Mouse (Mus musculus) brown adipose tissue, adult 24 weeks (tissue): ENCODE data around the gene Slc6a12. TPM values are rescaled to one million over a fixed set of nuclear protein-coding genes. Genes with fewer than 3 reads are reported as not detected.
"Not testable (repeated sequence)": the region's sequence is repeated elsewhere in the genome, so short reads cannot be mapped to it uniquely, and the experiment has no call there.

Experiments used
- H3K27ac ChIP-seq: fragments of 200-500 bp; replicated peaks from 2 replicates; pipeline ENCODE4 v1.5.1; 2012; ENCODE audit warnings: low read depth, mild to moderate bottlenecking, low read length
- H3K4me1 ChIP-seq: fragments of 200-500 bp; 2 replicates; pipeline ENCODE4 v1.6.1; 2012; ENCODE audit warnings: low read length, mixed read lengths; ENCODE audit not compliant: control insufficient read depth, insufficient read depth, insufficient read length
- H3K4me3 ChIP-seq: fragments of 200-500 bp; 2 replicates; pipeline ENCODE4 v1.5.1; 2012; ENCODE audit warnings: low read depth, mild to moderate bottlenecking, low read length, moderate library complexity; ENCODE audit not compliant: insufficient read depth
- polyA plus RNA-seq: library from polyadenylated mRNA; stranded (reverse); fragments of >200 nt; gene quantifications from 2 replicates; pipeline ENCODE4 v1.2.4, GENCODE M21; 2012; ENCODE audit not compliant: missing spikeins, insufficient read depth, insufficient read length

Slc6a12 gene
- polyA plus RNA-seq, 1 experiment: 1.6 TPM

- H3K27ac ChIP-seq: no peak overlapping the region
- no peak overlapping the region for H3K4me3 ChIP-seq
- H3K4me1 ChIP-seq: peaks cover 7% of the 10 kb centered on the region; the same call in 1 of the 2 replicates
These were observed 12.9 kb upstream of the Slc6a12 start for GRCm38 (mm10) chr6:121329848-121330508.

DNA sequence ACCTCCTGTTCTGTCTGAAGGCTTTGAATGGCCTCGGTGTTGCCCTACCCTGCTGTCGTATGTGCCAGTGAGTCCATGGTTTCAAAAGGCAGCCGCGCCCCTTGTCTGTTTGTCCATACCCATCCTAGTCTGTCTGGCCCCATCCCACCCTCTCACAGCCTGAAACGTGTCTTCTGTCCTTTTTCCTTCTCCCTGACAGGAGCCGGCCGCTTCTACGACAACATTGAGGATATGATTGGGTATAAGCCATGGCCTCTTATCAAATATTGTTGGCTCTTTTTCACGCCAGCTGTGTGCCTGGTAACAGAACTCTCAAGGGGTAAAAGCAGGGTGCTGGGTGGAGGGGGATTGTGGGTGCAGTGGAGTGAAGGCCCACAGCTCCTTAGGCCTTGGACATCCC is 7.0 kb upstream of the Slc6a12 start:
- H3K27ac ChIP-seq: no peak overlapping the region
- H3K4me3 ChIP-seq: no peak overlapping the region
- H3K4me1 ChIP-seq: no peaks in the 10 kb centered on the region

DNA sequence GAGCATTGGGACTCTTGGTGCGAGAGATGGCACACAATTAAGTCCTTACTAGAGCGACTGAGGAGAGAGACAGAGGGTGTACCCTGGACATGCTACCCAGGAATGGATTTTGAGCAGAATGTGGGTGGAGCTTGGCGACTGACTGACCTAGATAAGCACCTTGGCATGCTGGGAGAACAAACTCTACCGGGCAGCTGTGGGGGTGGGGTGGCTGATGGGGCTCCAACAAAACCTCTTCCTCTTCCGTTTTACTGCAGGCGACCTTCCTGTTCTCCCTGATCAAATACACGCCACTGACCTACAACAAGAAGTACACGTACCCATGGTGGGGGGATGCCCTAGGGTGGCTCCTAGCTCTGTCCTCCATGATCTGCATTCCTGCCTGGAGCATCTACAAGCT is 6.3 kb upstream of the Slc6a12 start:
- no peaks in the 10 kb centered on the region for H3K4me1 ChIP-seq
- H3K27ac ChIP-seq: no peak overlapping the region
- H3K4me3 ChIP-seq: no peak overlapping the region

DNA sequence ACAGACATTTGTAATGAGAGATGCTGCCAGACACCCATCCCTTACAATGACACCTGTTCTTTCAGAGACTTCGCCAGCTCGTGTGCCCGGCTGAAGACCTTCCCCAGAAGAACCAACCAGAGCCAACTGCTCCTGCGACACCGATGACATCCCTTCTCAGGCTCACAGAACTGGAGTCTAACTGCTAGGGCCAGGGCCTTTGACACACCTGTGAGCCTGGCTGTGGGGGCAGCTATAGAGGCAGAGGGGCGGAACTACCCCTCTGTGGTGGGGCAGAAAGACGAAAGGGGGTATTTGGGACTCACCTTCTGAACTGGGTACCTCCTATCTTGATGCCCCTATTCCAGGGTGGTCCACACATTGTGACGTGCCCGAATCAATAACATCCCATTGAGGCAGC is 5.6 kb upstream of the Slc6a12 start:
- no peak overlapping the region for H3K27ac ChIP-seq
- no peaks in the 10 kb centered on the region for H3K4me1 ChIP-seq
- H3K4me3 ChIP-seq: no peak overlapping the region

DNA sequence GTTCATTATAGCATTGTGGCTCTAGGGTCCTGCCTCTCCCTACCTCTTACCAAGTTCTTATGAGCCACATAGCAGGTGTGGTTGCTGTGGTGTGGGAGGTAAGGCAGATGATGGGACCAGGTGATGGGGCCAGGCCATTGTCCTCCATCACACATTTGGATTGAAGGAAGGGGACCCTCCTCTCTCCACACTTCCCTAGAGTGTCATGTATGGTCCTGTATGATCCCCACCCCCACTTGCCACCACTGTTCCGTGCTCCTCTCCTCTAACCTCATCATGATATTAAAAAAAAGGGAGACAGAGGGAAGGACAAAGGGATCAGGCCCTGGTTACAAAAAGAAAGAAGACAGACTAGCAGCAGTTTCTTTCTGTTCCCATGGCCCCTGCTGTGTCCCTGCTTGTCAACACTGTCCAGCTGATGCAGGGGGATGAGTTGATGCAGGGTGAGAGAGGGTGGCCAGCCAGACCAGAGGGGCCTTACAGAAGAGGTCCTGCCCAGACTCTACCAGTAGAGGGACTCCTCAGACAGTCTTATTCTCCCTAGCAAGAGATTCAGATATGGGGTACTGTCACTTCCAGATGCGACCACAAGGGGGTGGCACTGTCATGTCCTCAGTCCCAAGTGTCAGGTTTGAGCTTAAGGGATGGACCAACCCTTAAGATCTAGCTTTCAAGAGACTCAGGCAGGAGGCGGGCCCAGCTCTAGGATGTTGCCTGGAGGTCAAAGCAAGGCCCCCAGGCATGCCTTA is 4.9 kb upstream of the Slc6a12 start:
- no peak overlapping the region for H3K4me3 ChIP-seq
- no peak overlapping the region for H3K27ac ChIP-seq
- H3K4me1 ChIP-seq: no peaks in the 10 kb centered on the region

GRCm38 (mm10) chr6:121338519-121338896 is 4.4 kb upstream of the Slc6a12 start:
- H3K27ac ChIP-seq: no peak overlapping the region
- H3K4me3 ChIP-seq: no peak overlapping the region
- H3K4me1 ChIP-seq: no peaks in the 10 kb centered on the region

GRCm38 (mm10) chr6:121341650-121342049 is 1.2 kb upstream of the Slc6a12 start:
- Histone ChIP-seq H3K4me3 (no peak overlapping the region), H3K27ac (no peak overlapping the region), H3K4me1 (no peaks in the 10 kb centered on the region)

DNA sequence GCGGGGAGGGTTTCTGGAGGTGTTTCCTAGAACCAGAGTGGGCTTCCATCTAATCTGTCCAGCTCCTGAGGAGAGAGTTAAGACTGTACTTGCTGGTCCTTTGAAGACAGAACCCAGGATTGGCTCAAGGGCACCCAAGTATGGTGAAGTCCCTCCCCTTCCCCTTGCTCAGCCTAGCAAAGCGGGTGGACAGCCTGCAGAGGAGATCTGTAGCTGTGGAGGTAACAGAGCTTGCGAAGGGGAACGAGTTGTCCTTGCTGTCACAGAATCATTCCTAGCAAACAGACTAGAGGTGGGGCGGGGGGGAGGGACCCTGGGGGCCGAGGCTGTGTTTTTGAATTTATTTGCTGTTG is 871 bp downstream of the Slc6a12 start:
- no peaks in the 10 kb centered on the region for H3K4me1 ChIP-seq
- no peak overlapping the region for H3K4me3 ChIP-seq
- H3K27ac ChIP-seq: no peak overlapping the region

DNA sequence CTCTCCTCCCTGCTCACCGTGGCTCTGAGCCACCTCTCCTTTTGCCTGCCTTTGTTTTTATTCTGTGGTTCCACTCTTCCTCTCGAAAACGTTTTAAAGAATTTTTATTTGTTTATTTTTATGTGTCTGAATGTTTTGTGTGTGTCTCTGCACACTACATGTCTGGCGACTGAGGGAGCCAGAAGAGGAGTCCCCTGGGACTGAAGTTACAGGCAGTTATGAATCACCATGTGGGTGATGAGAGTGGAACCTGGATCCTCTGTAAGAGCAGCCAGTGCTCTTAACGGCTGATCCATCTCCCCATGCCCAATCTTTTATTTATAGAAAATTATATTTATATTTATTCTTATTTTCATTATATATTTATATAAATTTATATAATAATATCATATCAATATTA is 1.5 kb downstream of the Slc6a12 start:
- no peak overlapping the region for H3K27ac ChIP-seq
- H3K4me3 ChIP-seq: no peak overlapping the region
- no peaks in the 10 kb centered on the region for H3K4me1 ChIP-seq

- H3K27ac ChIP-seq: no peak overlapping the region
- no peaks in the 10 kb centered on the region for H3K4me1 ChIP-seq
- peak overlapping the region; percentile 36; the same call in 1 of the 2 replicates for H3K4me3 ChIP-seq
These were observed 3.6 kb downstream of the Slc6a12 start for GRCm38 (mm10) chr6:121346428-121346827.

GRCm38 (mm10) chr6:121352276-121352675 is 9.4 kb downstream of the Slc6a12 start:
- Histone ChIP-seq H3K4me1 (no peaks in the 10 kb centered on the region), H3K4me3 (no peak overlapping the region), H3K27ac (no peak overlapping the region)

- no peak overlapping the region for H3K27ac ChIP-seq
- H3K4me3 ChIP-seq: no peak overlapping the region
- H3K4me1 ChIP-seq: no peaks in the 10 kb centered on the region
These were observed 13.2 kb downstream of the Slc6a12 start for GRCm38 (mm10) chr6:121356041-121356440.

GRCm38 (mm10) chr6:121357232-121357631 is 14.4 kb downstream of the Slc6a12 start:
- no peak overlapping the region for H3K4me3 ChIP-seq
- H3K27ac ChIP-seq: no peak overlapping the region
- H3K4me1 ChIP-seq: no peaks in the 10 kb centered on the region

DNA sequence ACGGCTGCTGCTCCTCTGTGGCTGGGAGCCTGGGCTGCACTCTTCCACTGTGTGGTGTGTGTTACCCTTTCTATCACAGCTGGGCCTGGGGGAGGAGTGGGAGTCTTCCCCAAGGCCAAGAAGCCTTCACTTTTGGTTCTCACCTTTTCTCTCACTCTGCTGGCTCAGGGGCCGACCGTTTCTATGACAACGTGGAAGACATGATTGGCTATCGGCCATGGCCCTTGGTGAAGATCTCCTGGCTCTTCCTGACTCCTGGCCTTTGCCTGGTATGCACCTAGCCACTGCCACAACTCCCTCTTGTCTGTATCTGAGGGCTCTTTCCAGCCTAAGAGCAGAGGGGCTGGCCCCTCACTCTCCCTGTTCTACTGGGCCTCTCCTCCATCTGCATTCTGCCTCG is 20.2 kb downstream of the Slc6a12 start:
- no peaks in the 10 kb centered on the region for H3K4me1 ChIP-seq
- H3K27ac ChIP-seq: no peak overlapping the region
- no peak overlapping the region for H3K4me3 ChIP-seq

DNA sequence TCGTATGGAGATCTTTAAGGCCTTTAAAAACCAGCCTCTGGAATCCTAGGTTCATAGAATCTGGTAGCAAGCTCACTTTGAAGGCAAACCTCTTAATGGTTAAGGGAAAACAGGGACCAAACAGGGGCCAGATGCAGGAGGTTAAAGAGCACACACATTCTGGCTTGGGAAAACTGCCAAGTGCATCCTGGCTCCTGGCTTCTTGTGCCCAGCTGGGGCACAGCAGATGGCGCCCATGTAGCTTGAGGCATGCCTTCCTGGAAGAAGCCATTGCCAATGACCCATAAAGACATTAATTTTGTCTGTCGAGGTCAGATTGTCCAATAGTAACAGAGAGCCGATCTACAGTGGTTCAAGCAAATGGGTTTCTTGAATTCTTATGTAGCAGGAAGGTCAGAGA is 21.1 kb downstream of the Slc6a12 start:
- H3K4me3 ChIP-seq: no peak overlapping the region
- H3K4me1 ChIP-seq: no peaks in the 10 kb centered on the region
- H3K27ac ChIP-seq: no peak overlapping the region

GRCm38 (mm10) chr6:121366537-121366936 is 23.7 kb downstream of the Slc6a12 start:
- not testable (repeated sequence) for H3K27ac ChIP-seq, H3K4me3 ChIP-seq, H3K4me1 ChIP-seq
